Mouse (Mus musculus): ENCODE results near the gene Cfap69. TPM values are rescaled to one million over a fixed set of nuclear protein-coding genes. Genes with fewer than 3 reads are reported as not detected.

The Cfap69 gene
- total RNA-seq, 4 experiments from 2014 or later: 13.7 to 23.6 (median 21.6) TPM

- no peak for DNase-seq (ENCODE audit: low spot score in 2 of 2)
Observed at GRCm38 (mm10) chr5:5658680-5659079, 5.4 kb downstream of the Cfap69 start.

GRCm38 (mm10) chr5:5657932-5658331, 6.1 kb downstream of the Cfap69 start:
- no peak for DNase-seq (ENCODE audit: low spot score in 2 of 2)

GRCm38 (mm10) chr5:5648817-5649569, 15.0 kb downstream of the Cfap69 start:
- DNase-seq (ENCODE audit: low spot score in 2 of 2): peak in 1 of 2 experiments; percentile 83

GRCm38 (mm10) chr5:5646173-5646572, 17.9 kb downstream of the Cfap69 start:
- no peak for DNase-seq (ENCODE audit: low spot score in 2 of 2)

GRCm38 (mm10) chr5:5638496-5638895, 25.5 kb downstream of the Cfap69 start:
- DNase-seq (ENCODE audit: low spot score in 2 of 2): no peak

GRCm38 (mm10) chr5:5625491-5625890, 38.5 kb downstream of the Cfap69 start:
- no peak for DNase-seq (ENCODE audit: low spot score in 2 of 2)

- no peak for DNase-seq (ENCODE audit: low spot score in 2 of 2)
Observed at GRCm38 (mm10) chr5:5618329-5618728, 45.7 kb downstream of the Cfap69 start.

- DNase-seq (ENCODE audit: low spot score in 2 of 2): no peak
Observed at GRCm38 (mm10) chr5:5610540-5610939, 53.5 kb downstream of the Cfap69 start.

- DNase-seq (ENCODE audit: low spot score in 2 of 2): no peak
Observed at GRCm38 (mm10) chr5:5587686-5588085, 76.4 kb downstream of the Cfap69 start.

- peak in 1 of 2 experiments; percentile 4 for DNase-seq (ENCODE audit: low spot score in 2 of 2)
Observed at GRCm38 (mm10) chr5:5573749-5574317, 90.2 kb downstream of the Cfap69 start, which contains the start of gene Gm8773. TSS of gene Gm8773 (plus strand) at chr5:5573799.

GRCm38 (mm10) chr5:5562435-5562834, 101.6 kb downstream of the Cfap69 start:
- DNase-seq (ENCODE audit: low spot score in 2 of 2): no peak

- no peak for DNase-seq (ENCODE audit: low spot score in 2 of 2)
Observed at GRCm38 (mm10) chr5:5561041-5561706, 102.9 kb downstream of the Cfap69 start.

- no peak for DNase-seq (ENCODE audit: low spot score in 2 of 2)
Observed at GRCm38 (mm10) chr5:5559798-5560197, 104.2 kb downstream of the Cfap69 start.

- peak; percentile 87 to 91 for DNase-seq (ENCODE audit: low spot score in 2 of 2)
Observed at GRCm38 (mm10) chr5:5559079-5559740, 104.8 kb downstream of the Cfap69 start, which contains the start of gene Gtpbp10. TSS of gene Gtpbp10 (minus strand) at chr5:5559538.

GRCm38 (mm10) chr5:5551110-5551509, 112.9 kb downstream of the Cfap69 start:
- DNase-seq (ENCODE audit: low spot score in 2 of 2): no peak

- no peak for DNase-seq (ENCODE audit: low spot score in 2 of 2)
Observed at GRCm38 (mm10) chr5:5540385-5540784, 123.7 kb downstream of the Cfap69 start.

- no peak for DNase-seq (ENCODE audit: low spot score in 2 of 2)
Observed at GRCm38 (mm10) chr5:5539771-5540170, 124.3 kb downstream of the Cfap69 start.

GRCm38 (mm10) chr5:5536131-5536530, 127.9 kb downstream of the Cfap69 start:
- DNase-seq (ENCODE audit: low spot score in 2 of 2): no peak

GRCm38 (mm10) chr5:5533656-5534420, 130.2 kb downstream of the Cfap69 start:
- no peak for DNase-seq (ENCODE audit: low spot score in 2 of 2)

Data from left cerebral cortex, adult 8-10 months (tissue).